Mouse (Mus musculus): ENCODE measurements around the gene Gm5155.
"Not testable (repeated sequence)": the region's sequence is repeated elsewhere in the genome, so short reads cannot be mapped to it uniquely, and the experiment has no call there.

DNA sequence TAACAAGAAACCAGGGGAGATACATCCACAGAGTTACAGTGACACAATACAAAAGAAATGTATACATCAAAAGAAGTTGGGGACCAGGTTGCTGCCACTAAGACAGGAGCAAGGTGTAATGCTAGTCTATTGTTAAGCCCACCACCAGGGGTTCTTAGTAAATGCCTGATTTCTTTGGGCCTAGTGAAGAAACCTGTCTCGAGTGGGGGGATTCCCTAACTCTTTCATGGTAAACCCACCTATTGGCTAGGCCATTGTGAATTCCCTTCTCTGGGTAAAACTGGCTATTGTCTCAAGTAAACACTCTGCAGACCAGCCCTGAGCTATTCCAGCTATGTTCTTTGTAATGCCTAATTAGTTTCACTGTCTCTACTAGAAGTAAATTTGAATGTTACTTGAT is 23.8 kb downstream of the Gm5155 start:
- TF ChIP-seq CTCF (IDR thresholded peaks at IDR 0.05; ENCODE audit: insufficient read depth, low read length); POLR2A (IDR thresholded peaks at IDR 0.05; ENCODE audit: borderline replicate concordance, extremely low read depth, low read depth, low read length): not testable (repeated sequence)

Data from lung, adult 2 months (tissue).